Mouse (Mus musculus) lung, embryonic 14.5 days (tissue): ENCODE data around the gene Mctp2. TPM values are rescaled to one million over a fixed set of nuclear protein-coding genes. Genes with fewer than 3 reads are reported as not detected.

Experiments
- ATAC-seq: fragments of 200-750 bp; cut with Nextera tagmentation; 2 replicates; pipeline ENCODE4 v1.8.0; 2017; ENCODE audit warnings: mild to moderate bottlenecking, moderate TSS enrichment, moderate library complexity; ENCODE audit not compliant: insufficient read depth
- DNase-seq: peaks from one replicate; pipeline ENCODE4 v3.0.0-alpha.2; 2015
- H3K27ac ChIP-seq: fragments of 300-500 bp; sonication (generic); 2 replicates; pipeline ENCODE4 v1.5.1; 2014; ENCODE audit warnings: low read depth, mild to moderate bottlenecking, moderate library complexity
- H3K27me3 ChIP-seq: fragments of 300-500 bp; sonication (generic); 2 replicates; pipeline ENCODE4 v1.6.1; 2014; ENCODE audit warnings: low read length, control low read depth; ENCODE audit not compliant: insufficient read depth
- H3K36me3 ChIP-seq: fragments of 300-500 bp; sonication (generic); 2 replicates; pipeline ENCODE4 v1.6.1; 2014; ENCODE audit warnings: control low read depth; ENCODE audit not compliant: insufficient read depth
- H3K4me1 ChIP-seq: fragments of 300-500 bp; sonication (generic); 2 replicates; pipeline ENCODE4 v1.6.1; 2014; ENCODE audit warnings: antibody characterized with exemption, control low read depth; ENCODE audit not compliant: insufficient read depth
- H3K4me2 ChIP-seq: fragments of 300-500 bp; sonication (generic); 2 replicates; pipeline ENCODE4 v1.6.1; 2014; ENCODE audit warnings: mild to moderate bottlenecking
- H3K4me3 ChIP-seq: fragments of 300-500 bp; sonication (generic); 2 replicates; pipeline ENCODE4 v1.5.1; 2014; ENCODE audit warnings: low read depth, low read length
- H3K9ac ChIP-seq: fragments of 300-500 bp; sonication (generic); 2 replicates; pipeline ENCODE4 v1.6.1; 2014
- H3K9me3 ChIP-seq: fragments of 300-500 bp; sonication (generic); 2 replicates; pipeline ENCODE4 v1.6.1; 2016; ENCODE audit warnings: low read depth, low read length, control low read depth
- CTCF ChIP-seq: IDR thresholded peaks from 2 replicates; pipeline ENCODE4 v1.5.1; 2016; ENCODE audit warnings: antibody characterized with exemption, low read depth
- WGBS: fragments of 180-500 bp; shearing (Covaris S2); extraction: QIAGEN DNeasy Blood & Tissue Kit; methylation state at CpG from one replicate; pipeline ENCODE4 v1.1.7; 2014; 5-methylcytosine and 5-hydroxymethylcytosine counted together
- polyA plus RNA-seq: library from polyadenylated mRNA; unstranded; fragments of >200 nt; fragmentation: Nextera tagmentation; extraction: Ambion mirVana; gene quantifications from 2 replicates; pipeline ENCODE4 v1.2.1, GENCODE M21; 2014

Mctp2 gene
- polyA plus RNA-seq, 1 experiment from 2014 or later = 2.8 TPM

DNA sequence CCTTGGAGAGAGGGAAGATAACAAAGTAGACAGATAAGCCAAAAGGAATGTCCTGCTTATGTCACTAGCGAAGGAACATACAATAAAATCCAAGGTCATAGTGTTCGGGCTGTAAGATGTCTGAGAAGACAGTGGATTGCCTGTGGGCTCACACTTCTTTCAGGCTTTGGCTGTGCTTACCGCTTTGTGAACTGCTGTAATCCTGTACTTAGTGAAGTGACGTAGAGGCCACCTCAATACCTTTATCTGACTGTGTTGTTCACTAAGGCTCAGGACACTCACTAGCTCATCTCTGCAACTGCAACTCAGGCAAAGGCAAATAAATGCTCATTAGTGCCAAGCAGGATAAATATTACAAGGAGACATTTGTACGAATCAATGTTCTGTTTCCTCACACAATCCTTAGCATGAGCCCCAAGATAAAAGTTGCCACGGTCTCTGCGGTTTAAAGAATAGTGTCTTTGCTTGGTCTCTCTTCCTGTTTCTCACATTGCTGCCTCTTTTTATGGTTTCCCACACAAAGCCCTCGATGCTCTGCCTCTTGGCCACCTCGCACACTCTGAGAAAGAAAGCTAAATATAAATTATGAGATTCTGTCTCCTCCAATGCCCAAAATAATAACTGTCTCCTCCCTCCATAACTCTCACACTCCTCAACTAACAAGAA, 8.1 kb upstream of the Mctp2 start:
- H3K4me3 ChIP-seq = no peak overlapping the region
- TF ChIP-seq CTCF = no peak
- WGBS = 69% methylated on average over 9 of the region's 9 CpGs
- no peak overlapping the region for H3K9ac ChIP-seq
- H3K36me3 ChIP-seq = no peaks in the 10 kb centered on the region
- no peak overlapping the region for H3K4me2 ChIP-seq
- no peak overlapping the region for H3K27ac ChIP-seq
- no peaks in the 10 kb centered on the region for H3K9me3 ChIP-seq
- DNase-seq = no peak
- no peaks in the 10 kb centered on the region for H3K4me1 ChIP-seq
- ATAC-seq = no peak
- H3K27me3 ChIP-seq = no peaks in the 10 kb centered on the region

DNA sequence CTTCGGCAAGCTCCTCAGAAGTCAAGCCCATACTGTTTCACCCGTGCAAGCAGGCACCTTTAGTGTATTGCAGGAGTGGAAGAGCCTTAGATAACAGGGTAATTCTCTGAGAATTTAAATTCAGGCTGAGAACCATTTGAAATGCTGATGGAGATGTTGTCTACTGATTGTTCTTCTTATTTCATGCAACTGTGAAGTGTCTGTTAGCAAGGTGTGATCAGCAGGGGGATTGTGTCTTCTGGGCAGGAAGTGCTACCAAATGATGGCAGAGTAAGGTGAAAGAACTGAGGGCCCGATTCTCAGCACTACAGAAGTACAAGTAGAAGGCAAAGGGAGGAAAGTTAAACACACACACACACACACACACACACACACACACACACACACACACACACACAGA, 7.5 kb upstream of the Mctp2 start:
- TF ChIP-seq CTCF = no peak
- no peak overlapping the region for H3K27ac ChIP-seq
- H3K4me3 ChIP-seq = no peak overlapping the region
- no peaks in the 10 kb centered on the region for H3K9me3 ChIP-seq
- ATAC-seq (no peak), DNase-seq (no peak)
- H3K9ac ChIP-seq = no peak overlapping the region
- H3K27me3 ChIP-seq = no peaks in the 10 kb centered on the region
- H3K4me1 ChIP-seq = no peaks in the 10 kb centered on the region
- 48% methylated on average over 3 of the region's 3 CpGs for WGBS
- H3K36me3 ChIP-seq = no peaks in the 10 kb centered on the region
- H3K4me2 ChIP-seq = no peak overlapping the region

- H3K4me3 ChIP-seq = no peak overlapping the region
- H3K27me3 ChIP-seq = no peaks in the 10 kb centered on the region
- no peaks in the 10 kb centered on the region for H3K36me3 ChIP-seq
- no peaks in the 10 kb centered on the region for H3K9me3 ChIP-seq
- H3K4me2 ChIP-seq = no peak overlapping the region
- ATAC-seq = no peak
- no peak for TF ChIP-seq CTCF
- no peak for DNase-seq
- WGBS = 55% methylated on average over 8 of the region's 8 CpGs
- H3K4me1 ChIP-seq = no peaks in the 10 kb centered on the region
- H3K27ac ChIP-seq = no peak overlapping the region
- no peak overlapping the region for H3K9ac ChIP-seq
Measured at GRCm38 (mm10) chr7:72311582-72311981, 5.2 kb upstream of the Mctp2 start.

- H3K36me3 ChIP-seq = no peaks in the 10 kb centered on the region
- peak; percentile 5 for DNase-seq
- H3K9ac ChIP-seq = no peak overlapping the region
- ATAC-seq = no peak
- H3K4me1 ChIP-seq = no peaks in the 10 kb centered on the region
- H3K4me3 ChIP-seq = no peak overlapping the region
- H3K27ac ChIP-seq = no peak overlapping the region
- TF ChIP-seq CTCF = no peak
- H3K4me2 ChIP-seq = no peak overlapping the region
- no peaks in the 10 kb centered on the region for H3K9me3 ChIP-seq
- H3K27me3 ChIP-seq = no peaks in the 10 kb centered on the region
- WGBS = 76% methylated on average over 5 of the region's 5 CpGs
Measured at GRCm38 (mm10) chr7:72308078-72308477, 1.7 kb upstream of the Mctp2 start.

DNA sequence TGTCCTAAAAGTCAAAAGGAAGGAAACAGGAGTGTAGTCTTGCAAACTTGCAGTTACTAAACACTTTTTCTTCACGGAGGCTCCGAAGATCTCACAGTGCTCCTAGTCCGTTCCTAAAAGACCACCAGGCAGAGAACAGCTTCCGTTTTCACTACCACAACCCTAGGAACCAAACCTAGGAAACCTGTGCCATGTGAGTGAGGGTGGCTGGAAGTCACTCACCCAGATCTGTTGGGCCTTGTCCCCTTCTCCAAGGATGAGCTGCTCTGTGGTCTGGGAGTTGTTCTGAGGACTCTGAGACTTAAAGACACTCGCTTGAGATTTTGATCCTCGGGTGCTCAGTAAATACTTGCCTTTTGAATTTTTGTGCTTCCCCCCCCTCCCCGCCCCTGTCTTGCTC, 439 bp upstream of the Mctp2 start:
- no peaks in the 10 kb centered on the region for H3K27me3 ChIP-seq
- no peaks in the 10 kb centered on the region for H3K4me1 ChIP-seq
- H3K4me2 ChIP-seq = peak overlapping the region; percentile 74
- H3K9me3 ChIP-seq = no peaks in the 10 kb centered on the region
- 18% methylated on average over 7 of the region's 7 CpGs for WGBS
- H3K27ac ChIP-seq = no peak overlapping the region
- ATAC-seq (peak; percentile 29; the same call in 1 of the 2 replicates), DNase-seq (no peak)
- H3K9ac ChIP-seq = peak overlapping the region; percentile 49; the same call in 1 of the 2 replicates
- TF ChIP-seq CTCF = no peak
- H3K36me3 ChIP-seq = no peaks in the 10 kb centered on the region
- peak overlapping the region; percentile 47 for H3K4me3 ChIP-seq

- DNase-seq = peak; percentile 57
- Histone ChIP-seq H3K4me3 (peak overlapping the region; percentile 47), H3K36me3 (no peaks in the 10 kb centered on the region), H3K9me3 (no peaks in the 10 kb centered on the region), H3K27ac (no peak overlapping the region), H3K9ac (peak overlapping the region; percentile 49), H3K4me2 (peak overlapping the region; percentile 74), H3K4me1 (no peaks in the 10 kb centered on the region), H3K27me3 (no peaks in the 10 kb centered on the region)
- ATAC-seq = peak; percentile 36; the same call in 1 of the 2 replicates
- TF ChIP-seq CTCF = no peak
- WGBS = under 1% methylated on average over 14 of the region's 14 CpGs
Measured at GRCm38 (mm10) chr7:72305971-72306370, 437 bp downstream of the Mctp2 start.

GRCm38 (mm10) chr7:72301667-72302066, 4.7 kb downstream of the Mctp2 start:
- WGBS = 64% methylated on average over 4 of the region's 4 CpGs
- DNase-seq (no peak), ATAC-seq (no peak)
- Histone ChIP-seq H3K27ac (no peak overlapping the region), H3K27me3 (no peaks in the 10 kb centered on the region), H3K4me2 (no peak overlapping the region), H3K36me3 (no peaks in the 10 kb centered on the region), H3K4me1 (no peaks in the 10 kb centered on the region), H3K4me3 (no peak overlapping the region), H3K9ac (no peak overlapping the region), H3K9me3 (no peaks in the 10 kb centered on the region)
- no peak for TF ChIP-seq CTCF

- Histone ChIP-seq H3K4me2 (no peak overlapping the region), H3K9me3 (no peaks in the 10 kb centered on the region), H3K9ac (no peak overlapping the region), H3K27me3 (no peaks in the 10 kb centered on the region), H3K4me1 (no peaks in the 10 kb centered on the region), H3K4me3 (no peak overlapping the region), H3K36me3 (no peaks in the 10 kb centered on the region), H3K27ac (no peak overlapping the region)
- ATAC-seq = no peak
- no peak for DNase-seq
- 72% methylated on average over 6 of the region's 6 CpGs for WGBS
- no peak for TF ChIP-seq CTCF
Measured at GRCm38 (mm10) chr7:72299726-72300125, 6.7 kb downstream of the Mctp2 start.
